Mouse (Mus musculus): ENCODE results near the gene Timm17b.

GRCm38 (mm10) chrX:7904441-7904840 lies 5.3 kb downstream of the Timm17b start:
- no peak for TF ChIP-seq GATA1 (IDR thresholded peaks at IDR 0.05; ENCODE audit: borderline replicate concordance, low read length)
- TF ChIP-seq FLI1 (IDR thresholded peaks at IDR 0.05; ENCODE audit: low read length), result no peak

Data from megakaryocyte, embryonic 14.5 days (primary cell).